Mouse (Mus musculus): Measurements from ENCODE around the gene Dcps. TPM values are rescaled to one million over a fixed set of nuclear protein-coding genes. Genes with fewer than 3 reads are reported as not detected.

The Dcps gene
- 14.4 and 15.9 TPM in 2 replicates for total RNA-seq (2023)

DNA sequence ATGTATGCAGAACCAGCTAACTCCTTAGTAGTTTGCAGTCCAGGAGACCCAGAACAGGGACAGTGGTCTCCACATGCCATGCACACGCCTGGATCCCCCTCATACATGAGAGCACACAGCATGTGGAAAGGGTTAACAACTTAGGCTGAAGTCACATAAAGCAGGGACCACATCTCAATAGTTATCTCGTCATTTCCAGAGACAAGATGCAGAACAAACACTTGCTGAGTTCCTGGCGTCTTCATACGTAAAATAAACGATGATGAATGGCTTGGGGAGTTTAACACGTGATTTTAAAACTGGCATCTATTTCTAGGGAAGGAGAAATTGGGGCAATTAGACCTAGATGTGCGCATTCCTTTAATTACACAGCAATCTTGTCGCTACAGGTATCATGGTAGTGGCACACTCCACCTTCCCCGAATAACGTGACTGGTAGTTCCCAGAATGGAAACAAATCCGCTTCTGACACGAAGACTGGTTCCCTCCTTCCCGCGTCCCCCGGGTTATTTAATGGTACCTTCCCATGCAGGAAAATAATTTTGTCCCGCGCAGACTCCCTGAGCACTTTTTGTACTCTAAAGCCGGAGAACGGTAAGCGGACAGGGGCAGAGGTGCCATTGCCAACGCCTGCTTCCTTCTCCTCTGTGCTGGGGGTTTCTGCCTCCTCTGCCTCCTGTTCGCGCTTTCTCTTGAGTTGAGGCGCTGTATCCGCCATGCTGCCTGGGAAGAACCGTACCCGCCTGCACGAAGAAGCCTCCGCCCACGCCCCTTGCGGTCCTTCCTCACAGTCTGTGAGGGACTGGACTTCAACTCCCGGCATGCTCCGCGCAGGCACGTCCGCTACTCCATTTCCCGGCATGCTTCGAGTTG is at the start of gene Dcps:
Gene Dcps (minus strand): TSS at position 811 of the 873 bp plus-strand sequence.

DNA sequence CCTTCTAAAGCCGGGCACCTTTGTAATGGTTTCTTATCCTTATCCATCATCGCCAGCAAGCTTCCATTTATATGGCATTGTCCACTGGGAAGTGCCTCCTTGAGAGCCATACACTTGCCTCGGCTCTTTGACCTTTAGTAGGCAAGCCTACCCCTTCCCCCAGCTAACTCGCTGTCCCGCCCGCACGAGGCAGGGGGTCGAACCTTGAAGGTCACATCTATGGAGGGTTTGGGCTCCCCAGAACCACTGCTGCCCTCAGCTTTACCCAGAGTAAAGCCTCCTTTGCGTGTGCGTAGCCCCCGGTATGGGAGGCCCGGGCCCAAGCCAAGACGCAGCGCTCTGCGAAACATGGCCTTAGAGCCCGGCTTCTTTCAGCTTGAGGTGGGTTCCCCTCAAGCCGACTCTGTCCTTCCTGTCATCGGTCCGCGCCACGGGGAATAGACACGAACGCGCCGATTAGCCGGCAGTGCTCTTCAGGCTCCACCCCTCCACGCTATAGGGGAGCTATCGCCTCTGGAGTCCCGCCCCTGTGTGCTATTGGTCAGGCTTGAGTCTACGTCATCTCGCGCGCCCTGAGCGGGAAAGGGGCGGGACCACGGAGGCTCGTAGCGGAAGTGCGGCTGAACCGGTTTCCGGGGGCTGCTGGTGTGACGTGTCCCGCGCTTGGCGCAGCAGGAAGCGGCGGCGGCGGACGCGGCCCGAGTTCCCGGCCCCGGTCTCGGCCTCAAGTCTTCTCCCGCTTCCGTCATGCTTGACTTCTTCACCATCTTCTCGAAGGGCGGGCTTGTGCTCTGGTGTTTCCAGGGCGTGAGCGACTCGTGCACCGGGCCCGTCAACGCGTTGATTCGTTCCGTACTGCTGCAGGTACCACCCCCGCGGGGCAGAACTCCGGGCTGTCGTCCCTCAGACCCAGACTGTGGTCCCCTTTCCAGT is 34.9 kb upstream of the Dcps start, which contains the start of gene Foxred1:
Gene Foxred1 (minus strand): TSS at position 514 of the 933 bp plus-strand sequence.

DNA sequence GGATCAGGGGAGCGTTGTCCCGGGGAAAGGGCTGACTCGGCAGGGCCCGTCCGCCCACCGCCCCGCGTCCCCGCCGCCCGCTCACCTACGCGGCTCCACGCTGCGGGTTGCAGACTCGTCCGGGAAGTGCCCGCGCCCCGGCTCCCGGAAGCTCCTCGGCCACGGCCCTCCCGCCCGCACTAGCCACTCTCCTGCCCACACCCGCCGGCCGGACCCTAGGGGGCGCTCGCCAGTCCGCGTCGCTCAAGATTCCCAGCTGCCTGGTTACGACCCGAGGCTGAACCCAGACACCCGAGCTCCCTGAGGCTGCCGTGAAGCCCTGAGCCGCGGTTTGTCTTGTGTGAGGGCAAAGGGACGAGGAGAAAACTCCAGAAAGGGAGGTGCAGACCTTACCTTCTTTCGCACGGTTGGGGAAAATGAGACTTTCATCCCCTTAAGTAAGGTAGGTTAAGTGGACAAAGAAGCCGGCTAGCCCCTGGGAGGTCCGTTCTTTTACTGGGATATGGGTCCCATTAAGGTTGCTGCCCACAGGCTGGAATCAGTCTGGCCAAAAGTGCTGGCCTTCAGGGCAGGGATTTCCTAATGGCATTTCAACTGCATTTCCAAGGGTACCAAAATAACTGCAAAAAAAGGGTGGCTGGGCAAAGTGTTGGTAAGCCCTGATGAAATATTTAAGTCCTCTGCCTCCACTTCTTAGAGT is 24.1 kb upstream of the Dcps start, which contains the start of the genes Srpr and Tirap:
Gene Srpr (plus strand): TSS at position 404 of the 700 bp plus-strand sequence.
Gene Tirap (minus strand): TSS at position 520 of the 700 bp plus-strand sequence.

DNA sequence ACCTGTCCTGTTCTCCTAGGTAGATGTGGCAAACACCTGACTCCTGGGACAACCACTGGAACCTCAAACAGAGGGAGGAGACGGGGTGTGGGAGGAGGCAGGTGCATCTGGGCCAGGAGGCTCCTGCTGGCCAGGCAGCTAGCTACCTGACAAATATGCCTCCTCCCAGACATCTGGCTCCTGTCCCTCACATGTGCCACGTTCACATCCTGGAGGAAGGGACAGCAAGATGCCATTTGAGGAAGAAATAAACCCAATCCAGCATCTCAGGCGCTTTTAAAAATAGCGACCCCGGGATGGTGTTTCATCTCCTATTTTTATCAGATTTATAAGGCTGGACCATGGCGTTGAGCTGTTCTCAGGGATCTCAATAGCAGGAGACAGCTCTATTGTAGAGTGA is 56.7 kb downstream of the Dcps start, which contains the start of gene St3gal4:
Gene St3gal4 (minus strand): TSS at position 101 of the 400 bp plus-strand sequence.

Other genes starting within 250 kb of the Dcps start
- 62.7 and 72.2 TPM in 2 replicates for gene St3gal4, start 56.8 kb downstream of the Dcps start, total RNA-seq (2023)
- 88.2 and 104 TPM in 2 replicates for gene Srpr, start 24.1 kb upstream of the Dcps start, total RNA-seq (2023)
- 60.8 and 66.7 TPM in 2 replicates for gene Tirap, start 24.2 kb upstream of the Dcps start, total RNA-seq (2023)
- gene Foxred1, start 35.0 kb upstream of the Dcps start, total RNA-seq (2023) = 18.9 and 19.3 TPM in 2 replicates
- 9.4 and 9.8 TPM in 2 replicates for gene Fam118b, start 91.7 kb upstream of the Dcps start, total RNA-seq (2023)
- gene Rpusd4, start 91.8 kb upstream of the Dcps start, total RNA-seq (2023) = 8.4 and 10.0 TPM in 2 replicates
- 0.45 and 2.4 TPM in 2 replicates for gene Cdon, start 245.1 kb upstream of the Dcps start, total RNA-seq (2023)

Measured in neutrophil, adult 65 days (primary cell).